ENCODE assay signal across 17 mouse cellular contexts in the genomic region with DNA sequence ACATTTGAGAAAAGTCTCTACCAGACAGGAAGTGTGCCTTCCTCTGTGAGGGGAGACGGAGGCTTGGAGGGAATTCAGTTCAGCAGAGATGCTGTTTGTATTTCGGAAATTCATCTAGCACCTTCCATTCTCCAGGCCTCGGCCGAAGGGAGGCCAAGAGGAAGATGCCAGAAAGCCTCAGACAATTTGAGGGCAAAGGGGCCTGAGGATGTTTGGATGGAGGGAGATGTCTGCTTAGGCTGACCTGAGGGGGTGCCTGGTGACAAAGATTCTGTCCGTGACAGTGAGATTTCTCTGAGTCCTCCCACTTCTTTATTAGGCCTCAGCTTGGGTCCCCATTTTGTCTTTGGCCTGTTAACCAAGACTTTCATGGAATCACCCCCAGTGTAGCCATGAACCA.
"Had no signal": no experiment of that assay in that cellular context is flagged by ENCODE, and none has a peak within 500 bp of the region (broad histone marks: within the 10 kb centered on the region; RNA-seq: fewer than 3 reads in every experiment).

No protein-coding gene starts in this region.

- H3K36me3 ChIP-seq: liver, embryonic 13.5 days; midbrain, embryonic 12.5 days; midbrain, embryonic 15.5 days; neural tube, embryonic 12.5 days; neural tube, embryonic 15.5 days had no signal

- DNase-seq: kidney, adult 2 months; kidney, postnatal 25 days; layer of hippocampus, adult 9-11 months; liver, embryonic 13.5 days; right cerebral cortex, adult 18-20 months; right cerebral cortex, postnatal 14 days; right cerebral cortex, postnatal 4 days; thymus, adult 18-20 months; thymus, postnatal 36 days had no signal

- H3K4me2 ChIP-seq: liver, embryonic 13.5 days; midbrain, embryonic 12.5 days; midbrain, embryonic 15.5 days; neural tube, embryonic 12.5 days; neural tube, embryonic 15.5 days had no signal

- H3K27me3 ChIP-seq: liver, embryonic 13.5 days; midbrain, embryonic 12.5 days; midbrain, embryonic 15.5 days; neural tube, embryonic 12.5 days; neural tube, embryonic 15.5 days had no signal

- H3K9ac ChIP-seq: liver, embryonic 13.5 days; midbrain, embryonic 12.5 days; midbrain, embryonic 15.5 days; neural tube, embryonic 12.5 days; neural tube, embryonic 15.5 days had no signal

- H3K4me3 ChIP-seq: layer of hippocampus, adult 2 months; liver, embryonic 13.5 days; midbrain, embryonic 12.5 days; midbrain, embryonic 15.5 days; neural tube, embryonic 12.5 days; neural tube, embryonic 15.5 days had no signal

- H3K27ac ChIP-seq: kidney, postnatal 0 days; layer of hippocampus, adult 2 months; liver, embryonic 13.5 days; macrophage; midbrain, embryonic 12.5 days; midbrain, embryonic 15.5 days; neural tube, embryonic 12.5 days; neural tube, embryonic 15.5 days had no signal

- H3K4me1 ChIP-seq: liver, embryonic 13.5 days; midbrain, embryonic 12.5 days; midbrain, embryonic 15.5 days; neural tube, embryonic 12.5 days; neural tube, embryonic 15.5 days had no signal

- ATAC-seq: intestine, postnatal 0 days; midbrain, embryonic 15.5 days had no signal

- H3K9me3 ChIP-seq: liver, embryonic 13.5 days; neural tube, embryonic 15.5 days had no signal
